Mouse (Mus musculus) ES-E14 (cell line): ENCODE results near the gene Rhbdf1.

Experiments
- CHD2 ChIP-seq: IDR thresholded peaks from 2 replicates; pipeline ENCODE4 v1.6.1; 2014; ENCODE audit warnings: mild to moderate bottlenecking, low read depth, low read length, inconsistent platforms
- HCFC1 ChIP-seq: IDR thresholded peaks from 2 replicates; pipeline ENCODE4 v1.6.1; 2012; ENCODE audit warnings: low read length, inconsistent platforms, borderline replicate concordance; ENCODE audit not compliant: insufficient read depth

GRCm38 (mm10) chr11:32228292-32228845 is 6.3 kb upstream of the Rhbdf1 start:
- no peak for TF ChIP-seq CHD2
- no peak for TF ChIP-seq HCFC1
